Mouse (Mus musculus) C2C12 (cell line): ENCODE results near the gene Ddx42. TPM values are rescaled to one million over a fixed set of nuclear protein-coding genes. Genes with fewer than 3 reads are reported as not detected.
A peak's percentile ranks its signal among the peaks of the same experiment; 100 is the strongest.

ENCODE experiments used
- H3K27me3 ChIP-seq: one replicate; pipeline ENCODE4 v1.6.1; 2011; ENCODE audit not compliant: control insufficient read depth, insufficient read depth, insufficient read length
- H3K36me3 ChIP-seq: one replicate; pipeline ENCODE4 v1.6.1; 2011; ENCODE audit not compliant: control insufficient read depth, insufficient read depth
- H3K4me3 ChIP-seq: one replicate; pipeline ENCODE4 v1.5.1; 2011; ENCODE audit warnings: mild to moderate bottlenecking, control low read depth; ENCODE audit not compliant: poor library complexity, insufficient read depth, severe bottlenecking
- H3K79me2 ChIP-seq: one replicate; pipeline ENCODE4 v1.6.1; 2011; ENCODE audit not compliant: control insufficient read depth, insufficient read depth
- H3K79me3 ChIP-seq: one replicate; pipeline ENCODE4 v1.6.1; 2011; ENCODE audit warnings: low read depth, control low read depth
- H3ac ChIP-seq: one replicate; pipeline ENCODE3; 2011; ENCODE audit warnings: low read depth; ENCODE audit not compliant: control insufficient read depth, insufficient read length
- CEBPB ChIP-seq: IDR thresholded peaks from one replicate; pipeline ENCODE4 v1.6.1; 2011; ENCODE audit warnings: low read depth, mild to moderate bottlenecking, control low read depth, moderate library complexity
- CTCF ChIP-seq: IDR thresholded peaks from one replicate; pipeline ENCODE4 v1.5.1; 2011; ENCODE audit not compliant: control insufficient read depth, insufficient read depth, insufficient read length
- FOSL1 ChIP-seq: IDR thresholded peaks from one replicate; pipeline ENCODE4 v1.8.0; 2011; ENCODE audit warnings: mild to moderate bottlenecking, low read length; ENCODE audit not compliant: poor library complexity, insufficient read depth, severe bottlenecking
- MAX ChIP-seq: IDR thresholded peaks from one replicate; pipeline ENCODE4 v1.6.1; 2011; ENCODE audit warnings: mild to moderate bottlenecking, control low read depth
- MYOD1 ChIP-seq: IDR thresholded peaks from one replicate; pipeline ENCODE4 v1.6.1; 2011; ENCODE audit warnings: low read depth; ENCODE audit not compliant: control insufficient read depth, insufficient read length
- MYOG ChIP-seq: IDR thresholded peaks from one replicate; pipeline ENCODE4 v1.6.1; 2011; ENCODE audit not compliant: control insufficient read depth, insufficient read length; ENCODE audit errors: extremely low read depth
- USF1 ChIP-seq: IDR thresholded peaks from one replicate; pipeline ENCODE4 v1.6.1; 2011; ENCODE audit warnings: low read depth, mild to moderate bottlenecking, control low read depth, moderate library complexity
- polyA plus RNA-seq: library from polyadenylated mRNA; unstranded; fragments of >200 nt; fragmentation: generic; extraction: Trizol; gene quantifications from one replicate; pipeline ENCODE4 v1.2.1, GENCODE M21; 2012; ENCODE audit warnings: missing spikeins

The Ddx42 gene
- polyA plus RNA-seq, 1 experiment, result 19.5 TPM

- Histone ChIP-seq H3K27me3 (no peaks in the 10 kb centered on the region), H3K36me3 (no peaks in the 10 kb centered on the region), H3K4me3 (no peak overlapping the region), H3ac (no peak overlapping the region), H3K79me3 (no peaks in the 10 kb centered on the region), H3K79me2 (no peaks in the 10 kb centered on the region)
- TF ChIP-seq USF1 (peak; percentile 11), CTCF (no peak), MYOD1 (no peak), MYOG (no peak), CEBPB (no peak)
Observed at GRCm38 (mm10) chr11:106282452-106282851, 65.7 kb downstream of the Ddx42 start.

- H3K4me3 ChIP-seq, result no peak overlapping the region
- no peaks in the 10 kb centered on the region for H3K36me3 ChIP-seq
- no peak overlapping the region for H3ac ChIP-seq
- no peaks in the 10 kb centered on the region for H3K79me3 ChIP-seq
- no peaks in the 10 kb centered on the region for H3K79me2 ChIP-seq
- no peaks in the 10 kb centered on the region for H3K27me3 ChIP-seq
- no peak for TF ChIP-seq USF1
- TF ChIP-seq FOSL1, result no peak
- no peak for TF ChIP-seq MAX
- no peak for TF ChIP-seq CTCF
- no peak for TF ChIP-seq MYOG
- TF ChIP-seq CEBPB, result no peak
- no peak for TF ChIP-seq MYOD1
Observed at GRCm38 (mm10) chr11:106283371-106283770, 66.6 kb downstream of the Ddx42 start.

- Histone ChIP-seq H3K79me2 (no peaks in the 10 kb centered on the region), H3K79me3 (no peaks in the 10 kb centered on the region), H3ac (no peak overlapping the region)
Observed at GRCm38 (mm10) chr11:106284126-106284525, 67.4 kb downstream of the Ddx42 start.

DNA sequence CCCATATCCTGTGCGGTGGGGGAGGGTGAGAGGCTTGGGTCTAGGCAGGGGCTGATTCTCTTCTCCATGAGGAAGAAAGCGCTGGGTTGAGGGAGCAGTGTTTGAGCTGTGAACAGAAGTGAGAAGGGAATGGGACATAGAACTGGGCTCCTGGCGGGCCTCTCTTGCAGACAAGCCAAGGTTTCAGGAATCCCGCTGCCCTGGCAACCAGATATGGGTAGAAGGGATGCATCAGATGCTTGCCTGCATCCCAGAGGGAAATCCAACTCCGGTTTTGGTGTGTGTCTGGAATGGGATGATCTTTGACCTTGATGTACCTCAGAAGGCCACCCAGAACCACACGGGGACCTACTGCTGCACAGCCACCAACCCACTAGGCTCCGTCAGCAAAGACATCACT lies 69.5 kb downstream of the Ddx42 start:
- Histone ChIP-seq H3K4me3 (no peak overlapping the region), H3K27me3 (no peaks in the 10 kb centered on the region), H3ac (no peak overlapping the region), H3K79me3 (no peaks in the 10 kb centered on the region), H3K36me3 (no peaks in the 10 kb centered on the region), H3K79me2 (no peaks in the 10 kb centered on the region)
- TF ChIP-seq MYOG (no peak), USF1 (no peak), MYOD1 (no peak), FOSL1 (no peak), CEBPB (no peak)

More at GRCm38 (mm10) chr11:106284126-106284525, 67.4 kb downstream of the Ddx42 start:
- Histone ChIP-seq H3K4me3 (no peak overlapping the region), H3K36me3 (no peaks in the 10 kb centered on the region), H3K27me3 (no peaks in the 10 kb centered on the region)
- peak; percentile 3 for TF ChIP-seq USF1
- no peak for TF ChIP-seq CEBPB
- peak; percentile 13 for TF ChIP-seq MAX
- TF ChIP-seq MYOD1, result no peak
- TF ChIP-seq FOSL1, result peak; percentile 8
- TF ChIP-seq MYOG, result no peak

DNA sequence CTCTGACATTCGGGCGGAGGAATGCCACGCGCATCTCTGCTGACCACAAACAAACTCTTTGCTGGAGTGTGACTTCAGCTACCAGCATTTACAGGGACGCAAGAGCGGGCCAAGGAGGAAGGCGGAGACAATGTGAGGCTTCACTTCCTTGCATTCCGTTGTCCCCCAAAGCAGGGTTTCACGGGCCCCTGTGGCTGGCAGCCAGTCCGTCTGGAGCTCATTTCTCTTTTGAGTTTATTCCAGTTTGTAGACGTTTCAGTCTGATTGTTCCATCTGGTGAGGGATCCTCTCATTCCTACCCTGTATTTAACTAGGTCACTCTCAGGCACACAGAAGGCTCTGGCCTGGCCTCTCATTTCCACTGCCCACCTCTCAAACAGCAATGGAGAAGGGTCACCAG lies 70.3 kb downstream of the Ddx42 start:
- no peak overlapping the region for H3K4me3 ChIP-seq
- H3K27me3 ChIP-seq, result no peaks in the 10 kb centered on the region
- H3K79me3 ChIP-seq, result no peaks in the 10 kb centered on the region
- H3K36me3 ChIP-seq, result no peaks in the 10 kb centered on the region
- TF ChIP-seq USF1 (no peak), CTCF (no peak), MAX (no peak)
- no peak overlapping the region for H3ac ChIP-seq
- H3K79me2 ChIP-seq, result no peaks in the 10 kb centered on the region

DNA sequence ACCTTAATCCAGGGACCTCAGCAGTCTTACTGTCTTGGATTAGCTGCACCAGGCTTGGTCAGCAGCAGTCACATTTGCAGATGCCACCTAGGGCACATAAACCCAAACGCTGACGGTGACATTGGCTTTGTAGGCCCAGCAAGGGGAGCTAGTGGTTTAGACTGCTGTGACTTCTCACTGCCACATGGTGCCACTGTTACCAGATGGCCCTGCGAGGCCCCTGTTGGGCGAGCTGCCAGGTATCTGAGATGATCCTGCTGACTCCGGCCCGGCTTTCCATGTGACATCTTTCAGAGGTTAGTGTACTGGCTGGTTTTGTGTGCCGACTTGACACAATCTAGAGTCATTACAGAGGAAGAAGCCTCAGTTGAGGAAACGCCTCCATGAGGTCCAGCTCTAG lies 72.6 kb downstream of the Ddx42 start:
- H3K4me3 ChIP-seq, result no peak overlapping the region
- no peaks in the 10 kb centered on the region for H3K79me2 ChIP-seq
- no peaks in the 10 kb centered on the region for H3K36me3 ChIP-seq
- H3ac ChIP-seq, result no peak overlapping the region
- no peak for TF ChIP-seq MYOG
- TF ChIP-seq CTCF, result no peak
- TF ChIP-seq USF1, result no peak
- no peak for TF ChIP-seq CEBPB
- TF ChIP-seq FOSL1, result no peak
- TF ChIP-seq MYOD1, result no peak
- TF ChIP-seq MAX, result no peak
- H3K27me3 ChIP-seq, result no peaks in the 10 kb centered on the region
- no peaks in the 10 kb centered on the region for H3K79me3 ChIP-seq
